Mouse (Mus musculus) forebrain, embryonic 11.5 days (tissue): Measurements from ENCODE around the gene Efnb3. TPM values are rescaled to one million over a fixed set of nuclear protein-coding genes. Genes with fewer than 3 reads are reported as not detected.
A peak's percentile ranks its signal among the peaks of the same experiment; 100 is the strongest.

Experiments
- ATAC-seq: fragments of 200-750 bp; cut with Nextera tagmentation; replicated peaks from 2 replicates; pipeline ENCODE4 v1.8.0; 2017; ENCODE audit warnings: moderate TSS enrichment; ENCODE audit not compliant: low FRiP score
- DNase-seq: peaks from one replicate; pipeline ENCODE4 v3.0.0-alpha.2; 2017; ENCODE audit warnings: low spot score
- H3K27ac ChIP-seq: fragments of 300-500 bp; sonication (generic); 2 replicates; pipeline ENCODE4 v1.5.1; 2014; ENCODE audit warnings: low read depth, low read length
- H3K27me3 ChIP-seq: fragments of 300-500 bp; sonication (generic); 2 replicates; pipeline ENCODE4 v1.6.1; 2014; ENCODE audit warnings: mild to moderate bottlenecking, low read length, mixed read lengths; ENCODE audit not compliant: control insufficient read depth, insufficient read depth
- H3K36me3 ChIP-seq: fragments of 300-500 bp; sonication (generic); 2 replicates; pipeline ENCODE4 v1.6.1; 2014; ENCODE audit warnings: mild to moderate bottlenecking, low read length, moderate library complexity, mixed read lengths; ENCODE audit not compliant: control insufficient read depth, insufficient read depth
- H3K4me1 ChIP-seq: fragments of 300-500 bp; sonication (generic); replicated peaks from 2 replicates; pipeline ENCODE4 v1.6.1; 2014; ENCODE audit warnings: low read length, mixed read lengths; ENCODE audit not compliant: control insufficient read depth, insufficient read depth
- H3K4me2 ChIP-seq: fragments of 300-500 bp; sonication (generic); 2 replicates; pipeline ENCODE4 v1.6.1; 2014; ENCODE audit warnings: low read depth, mild to moderate bottlenecking, low read length, moderate library complexity, mixed read lengths; ENCODE audit not compliant: severe bottlenecking
- H3K4me3 ChIP-seq: fragments of 300-500 bp; sonication (generic); 2 replicates; pipeline ENCODE4 v1.5.1; 2014; ENCODE audit warnings: low read depth, low read length
- H3K9ac ChIP-seq: fragments of 300-500 bp; sonication (generic); 2 replicates; pipeline ENCODE4 v1.6.1; 2014; ENCODE audit warnings: low read length
- H3K9me3 ChIP-seq: fragments of 300-500 bp; sonication (generic); 2 replicates; pipeline ENCODE4 v1.6.1; 2016; ENCODE audit warnings: low read length, mixed read lengths; ENCODE audit not compliant: control insufficient read depth
- WGBS: fragments of 180-500 bp; shearing (Covaris S2); extraction: QIAGEN DNeasy Blood & Tissue Kit; methylation state at CpG from one replicate; pipeline ENCODE4 v1.1.7; 2014; 5-methylcytosine and 5-hydroxymethylcytosine counted together
- polyA plus RNA-seq: library from polyadenylated mRNA; unstranded; fragments of >200 nt; fragmentation: Nextera tagmentation; extraction: Ambion mirVana; gene quantifications from 2 replicates; pipeline ENCODE4 v1.2.1, GENCODE M21; 2014

The Efnb3 gene
- polyA plus RNA-seq, 1 experiment from 2014 or later, result 13.1 TPM

GRCm38 (mm10) chr11:69604347-69604746 lies 44.3 kb upstream of the Efnb3 start:
- Histone ChIP-seq H3K36me3 (no peaks in the 10 kb centered on the region), H3K4me1 (peaks cover 17% of the 10 kb centered on the region; the same call in 1 of the 2 replicates), H3K27me3 (peaks cover 8% of the 10 kb centered on the region), H3K27ac (no peak overlapping the region), H3K9ac (peak overlapping the region; percentile 73; the same call in 1 of the 2 replicates), H3K4me3 (peak overlapping the region; percentile 56; the same call in 1 of the 2 replicates), H3K4me2 (peak overlapping the region; percentile 100), H3K9me3 (no peaks in the 10 kb centered on the region)
- WGBS, result 62% methylated on average over 3 of the region's 3 CpGs
- ATAC-seq (no peak), DNase-seq (no peak)

- H3K9ac ChIP-seq, result no peak overlapping the region
- 88% methylated on average over 8 of the region's 8 CpGs for WGBS
- no peaks in the 10 kb centered on the region for H3K36me3 ChIP-seq
- DNase-seq (no peak), ATAC-seq (no peak)
- no peak overlapping the region for H3K4me3 ChIP-seq
- H3K4me1 ChIP-seq, result peaks cover 17% of the 10 kb centered on the region; the same call in 1 of the 2 replicates
- no peaks in the 10 kb centered on the region for H3K9me3 ChIP-seq
- H3K4me2 ChIP-seq, result no peak overlapping the region
- H3K27ac ChIP-seq, result no peak overlapping the region
- peaks cover 8% of the 10 kb centered on the region for H3K27me3 ChIP-seq
Observed at GRCm38 (mm10) chr11:69603516-69603915, 43.5 kb upstream of the Efnb3 start.

GRCm38 (mm10) chr11:69601768-69602167 lies 41.8 kb upstream of the Efnb3 start:
- Histone ChIP-seq H3K4me3 (no peak overlapping the region), H3K27ac (no peak overlapping the region), H3K4me1 (peaks cover 17% of the 10 kb centered on the region; the same call in 1 of the 2 replicates), H3K36me3 (no peaks in the 10 kb centered on the region), H3K9me3 (no peaks in the 10 kb centered on the region), H3K27me3 (peaks cover 8% of the 10 kb centered on the region), H3K9ac (no peak overlapping the region), H3K4me2 (no peak overlapping the region)
- no peak for DNase-seq
- no peak for ATAC-seq
- WGBS, result 89% methylated on average over 3 of the region's 3 CpGs

GRCm38 (mm10) chr11:69600098-69600497 lies 40.1 kb upstream of the Efnb3 start:
- H3K27ac ChIP-seq, result 0 out of 2 replicates have a peak overlapping the region, but pooled peaks have one; percentile 15
- peaks cover 5% of the 10 kb centered on the region for H3K27me3 ChIP-seq
- peaks cover 13% of the 10 kb centered on the region; the same call in 1 of the 2 replicates for H3K4me1 ChIP-seq
- WGBS, result 8% methylated on average over 6 of the region's 6 CpGs
- 0 out of 2 replicates have a peak overlapping the region, but pooled peaks have one; percentile 18 for H3K4me2 ChIP-seq
- H3K9me3 ChIP-seq, result no peaks in the 10 kb centered on the region
- no peak overlapping the region for H3K4me3 ChIP-seq
- peak overlapping the region; percentile 16 for H3K9ac ChIP-seq
- peak; percentile 69 for DNase-seq
- H3K36me3 ChIP-seq, result no peaks in the 10 kb centered on the region
- no peak for ATAC-seq

- Histone ChIP-seq H3K4me3 (no peak overlapping the region), H3K9me3 (no peaks in the 10 kb centered on the region), H3K36me3 (no peaks in the 10 kb centered on the region), H3K4me1 (peaks cover 10% of the 10 kb centered on the region; the same call in 1 of the 2 replicates), H3K27me3 (peaks cover 4% of the 10 kb centered on the region; the same call in 1 of the 2 replicates), H3K4me2 (0 out of 2 replicates have a peak overlapping the region, but pooled peaks have one; percentile 18), H3K9ac (peak overlapping the region; percentile 16; the same call in 1 of the 2 replicates), H3K27ac (no peak overlapping the region)
- 6% methylated on average over 9 of the region's 9 CpGs for WGBS
- ATAC-seq, result no peak
- no peak for DNase-seq
Observed at GRCm38 (mm10) chr11:69599436-69599835, 39.4 kb upstream of the Efnb3 start.

GRCm38 (mm10) chr11:69594853-69595252 lies 34.8 kb upstream of the Efnb3 start:
- Histone ChIP-seq H3K27me3 (no peaks in the 10 kb centered on the region), H3K27ac (no peak overlapping the region), H3K9me3 (no peaks in the 10 kb centered on the region), H3K4me2 (no peak overlapping the region), H3K9ac (no peak overlapping the region), H3K4me3 (no peak overlapping the region), H3K36me3 (peaks cover 7% of the 10 kb centered on the region), H3K4me1 (peaks cover 3% of the 10 kb centered on the region; the same call in 1 of the 2 replicates)
- 97% methylated on average over 6 of the region's 6 CpGs for WGBS
- ATAC-seq (no peak), DNase-seq (no peak)

- Histone ChIP-seq H3K9ac (no peak overlapping the region), H3K27ac (no peak overlapping the region), H3K27me3 (no peaks in the 10 kb centered on the region), H3K36me3 (peaks cover 11% of the 10 kb centered on the region), H3K9me3 (no peaks in the 10 kb centered on the region), H3K4me1 (no peaks in the 10 kb centered on the region), H3K4me2 (no peak overlapping the region), H3K4me3 (no peak overlapping the region)
- WGBS, result 92% methylated on average over 4 of the region's 4 CpGs
- ATAC-seq, result no peak
- DNase-seq, result no peak
Observed at GRCm38 (mm10) chr11:69592799-69593198, 32.8 kb upstream of the Efnb3 start.

- no peak overlapping the region for H3K27ac ChIP-seq
Observed at GRCm38 (mm10) chr11:69591899-69592637, 32.1 kb upstream of the Efnb3 start.

More at GRCm38 (mm10) chr11:69591899-69592637, 32.1 kb upstream of the Efnb3 start:
- 83% methylated on average over 7 of the region's 7 CpGs for WGBS
- H3K36me3 ChIP-seq, result peaks cover 11% of the 10 kb centered on the region
- H3K4me1 ChIP-seq, result no peaks in the 10 kb centered on the region
- no peak overlapping the region for H3K4me3 ChIP-seq
- no peaks in the 10 kb centered on the region for H3K9me3 ChIP-seq
- H3K4me2 ChIP-seq, result no peak overlapping the region
- DNase-seq (no peak), ATAC-seq (no peak)
- no peak overlapping the region for H3K9ac ChIP-seq
- no peaks in the 10 kb centered on the region for H3K27me3 ChIP-seq
